Mouse (Mus musculus) embryonic fibroblast, embryonic 13.5 days (primary cell): ENCODE data around the gene Plod2. TPM values are rescaled to one million over a fixed set of nuclear protein-coding genes. Genes with fewer than 3 reads are reported as not detected.
A peak's percentile ranks its signal among the peaks of the same experiment; 100 is the strongest.

Experiments used
- H3K27ac ChIP-seq: 2 replicates; pipeline ENCODE4 v1.5.1; 2012; ENCODE audit warnings: low read length, control low read depth, inconsistent platforms; ENCODE audit not compliant: insufficient read depth
- H3K4me1 ChIP-seq: 2 replicates; pipeline ENCODE4 v1.6.1; 2011; ENCODE audit warnings: low read length; ENCODE audit not compliant: control insufficient read depth, insufficient read depth
- H3K4me3 ChIP-seq: 2 replicates; pipeline ENCODE4 v1.5.1; 2011; ENCODE audit warnings: mild to moderate bottlenecking, control low read depth, low read length; ENCODE audit not compliant: insufficient read depth
- CTCF ChIP-seq: IDR thresholded peaks from 2 replicates; pipeline ENCODE4 v1.5.1; 2011; ENCODE audit warnings: mild to moderate bottlenecking, control low read depth, low read length, moderate library complexity, borderline replicate concordance; ENCODE audit not compliant: insufficient read depth
- POLR2A ChIP-seq: IDR thresholded peaks from 2 replicates; pipeline ENCODE4 v1.6.1; 2011; ENCODE audit warnings: low read depth, mild to moderate bottlenecking, control low read depth, low read length, moderate library complexity
- polyA plus RNA-seq: library from polyadenylated mRNA; stranded (reverse); fragments of >200 nt; gene quantifications from 2 replicates; pipeline ENCODE4 v1.2.4, GENCODE M21; 2011; ENCODE audit warnings: low read depth; ENCODE audit not compliant: missing spikeins, insufficient read length

The Plod2 gene
- 88.6 and 107 TPM in 2 replicates for polyA plus RNA-seq

DNA sequence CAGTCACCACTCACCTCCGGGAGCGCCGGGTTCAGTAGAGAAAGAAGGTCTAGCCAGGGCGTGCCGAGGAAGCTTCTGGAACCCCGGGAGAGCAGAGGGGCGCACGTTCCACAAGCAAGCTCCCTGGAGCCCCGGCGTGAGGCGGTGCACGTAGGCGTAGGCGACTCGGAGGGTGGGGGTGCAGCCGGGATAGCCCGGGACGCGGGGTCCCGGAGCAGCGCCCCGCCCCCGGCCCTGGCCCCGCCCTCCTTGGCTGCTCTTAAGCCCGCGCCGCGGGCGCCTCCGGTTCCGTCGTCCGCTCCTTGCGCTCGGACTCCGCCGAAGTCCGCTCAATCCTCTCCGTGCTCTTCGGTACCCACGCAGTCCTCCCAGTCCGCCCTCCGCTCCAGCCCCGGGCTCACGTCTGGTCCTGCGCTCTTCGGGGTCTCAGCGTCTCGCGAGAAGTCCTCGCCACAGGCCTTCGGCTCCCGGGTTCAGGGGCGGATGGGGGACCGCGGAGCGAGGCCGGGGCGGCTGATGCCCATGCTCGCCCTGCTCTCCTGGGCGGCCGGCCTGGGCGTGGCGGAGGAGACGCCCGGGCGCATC lies at the start of gene Plod2:
Gene Plod2, plus strand, starts transcription at position 247 of the 585 bp plus-strand sequence.
- TF ChIP-seq CTCF, result no peak
- TF ChIP-seq POLR2A, result peak; percentile 92
- Histone ChIP-seq H3K27ac (peak within 1 kb of the TSS; percentile 42), H3K4me3 (peak within 1 kb of the TSS; percentile 67), H3K4me1 (peaks cover 2% of the 10 kb centered on the region)

DNA sequence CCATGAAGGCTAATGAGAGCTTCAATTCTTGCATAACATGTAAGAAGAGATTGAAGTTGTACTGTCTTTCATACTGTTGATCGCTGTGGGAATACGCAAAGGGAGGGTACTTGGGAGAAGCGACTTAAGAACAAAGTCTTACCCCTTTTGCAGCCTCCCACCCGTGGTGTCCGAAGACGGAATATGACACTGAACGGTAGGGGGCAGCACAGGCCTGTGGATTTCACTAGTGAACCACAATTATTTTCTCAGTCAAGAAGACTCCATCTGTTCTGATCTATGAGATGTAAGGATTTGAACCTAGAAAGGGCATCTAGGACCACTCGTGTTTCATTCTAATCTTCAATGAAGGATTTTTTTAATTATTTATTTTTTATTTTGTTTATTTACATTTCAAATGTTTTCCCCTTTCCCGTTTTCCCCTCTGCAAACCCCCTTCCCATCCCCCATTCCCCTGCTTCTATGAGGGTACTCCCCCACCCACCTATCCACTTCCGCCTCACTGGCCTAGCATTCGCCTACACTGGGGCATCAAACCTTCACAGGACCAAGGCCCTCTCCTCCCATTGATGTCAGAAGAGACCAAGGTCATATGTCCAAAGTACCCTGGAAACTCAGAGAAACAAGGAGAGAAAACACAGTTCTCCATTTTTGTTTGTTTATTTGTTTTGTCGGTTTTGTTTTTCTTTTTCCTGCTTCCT lies 42.2 kb upstream of the Plod2 start:
- Histone ChIP-seq H3K4me1 (no peaks in the 10 kb centered on the region), H3K4me3 (no peak overlapping the region), H3K27ac (no peak overlapping the region)
- peak; percentile 50; the same call in 1 of the 2 replicates for TF ChIP-seq CTCF
- no peak for TF ChIP-seq POLR2A

DNA sequence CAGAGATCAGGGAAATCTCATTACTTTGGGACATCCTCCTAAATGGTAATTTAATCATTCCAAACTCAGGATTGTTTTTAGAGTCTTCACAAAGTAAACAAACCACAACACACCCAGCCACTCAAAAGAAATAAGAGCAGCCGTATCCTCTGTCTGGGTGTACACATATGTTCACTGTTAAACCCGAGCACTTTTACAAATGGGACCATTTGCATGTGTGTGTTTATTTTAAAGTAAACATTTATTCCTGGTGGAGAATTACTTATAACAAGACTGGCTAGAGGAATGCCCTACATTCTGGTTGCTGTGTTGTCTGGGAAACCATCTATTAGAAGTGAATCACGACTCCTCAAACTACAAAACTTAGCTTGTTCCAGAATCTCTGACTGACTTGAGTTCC lies 37.8 kb upstream of the Plod2 start:
- TF ChIP-seq POLR2A (no peak), CTCF (no peak)
- Histone ChIP-seq H3K4me3 (no peak overlapping the region), H3K27ac (no peak overlapping the region), H3K4me1 (no peaks in the 10 kb centered on the region)

DNA sequence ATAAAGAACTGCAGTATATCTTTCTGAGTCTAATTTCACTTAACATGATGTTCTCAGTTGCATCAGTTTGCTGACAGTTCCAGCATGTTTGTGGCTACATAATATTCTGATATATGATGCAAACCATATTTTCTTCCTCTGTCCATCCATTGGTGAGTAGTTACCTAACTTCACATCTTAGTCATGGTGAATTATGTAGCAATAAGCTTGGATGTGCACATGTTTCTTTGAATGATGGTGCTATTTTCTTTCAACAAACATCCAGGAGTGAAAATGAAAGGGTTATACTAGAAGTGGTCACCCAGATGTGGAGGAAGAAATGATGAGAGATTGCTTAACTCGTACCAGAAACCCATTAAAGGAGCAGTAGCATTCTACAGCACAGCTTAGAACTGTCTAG lies 37.1 kb upstream of the Plod2 start:
- no peaks in the 10 kb centered on the region for H3K4me1 ChIP-seq
- TF ChIP-seq CTCF, result no peak
- no peak for TF ChIP-seq POLR2A
- no peak overlapping the region for H3K4me3 ChIP-seq
- H3K27ac ChIP-seq, result no peak overlapping the region

DNA sequence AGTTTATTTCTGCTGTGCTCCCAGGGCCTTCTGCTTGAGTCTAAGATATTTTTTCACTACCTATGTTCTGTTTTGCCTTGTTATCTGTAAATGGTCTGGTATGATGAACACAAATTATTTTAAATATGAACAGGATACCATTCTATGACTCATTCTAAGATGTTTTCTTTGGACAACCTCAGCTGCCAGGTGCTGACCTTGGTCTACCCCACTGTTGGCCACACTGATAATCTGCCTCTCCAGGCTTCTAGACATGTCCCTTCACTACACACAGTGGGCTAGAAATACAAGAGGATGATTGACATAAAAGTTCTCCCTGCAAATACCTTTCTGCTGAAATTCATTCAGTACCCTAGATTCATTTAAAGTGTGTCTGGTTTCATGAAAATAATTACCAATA lies 30.3 kb upstream of the Plod2 start:
- Histone ChIP-seq H3K4me3 (no peak overlapping the region), H3K27ac (no peak overlapping the region), H3K4me1 (no peaks in the 10 kb centered on the region; the same call in 1 of the 2 replicates)
- TF ChIP-seq CTCF (no peak), POLR2A (no peak)

DNA sequence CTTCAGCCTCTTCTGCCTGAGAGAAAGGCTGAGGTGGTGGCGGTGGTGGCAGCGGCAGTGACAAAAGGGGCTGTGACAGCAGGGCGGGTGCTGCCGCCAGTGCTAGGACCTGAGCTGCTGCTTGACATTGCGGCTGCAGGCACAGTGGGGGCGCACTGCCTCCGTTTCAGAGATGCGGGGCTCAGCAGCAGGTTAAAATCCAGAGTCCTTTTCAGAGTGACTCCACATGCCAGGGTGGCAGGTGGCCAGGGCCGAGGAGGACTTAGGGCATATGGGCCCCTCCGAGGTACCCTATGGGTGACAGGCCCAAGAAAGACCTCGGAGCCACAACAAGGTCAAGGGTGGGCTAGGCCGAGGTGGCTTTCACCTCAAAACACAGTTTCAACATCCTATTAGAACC lies 25.0 kb upstream of the Plod2 start:
- Histone ChIP-seq H3K4me1 (no peaks in the 10 kb centered on the region), H3K4me3 (no peak overlapping the region), H3K27ac (no peak overlapping the region)
- TF ChIP-seq CTCF (no peak), POLR2A (no peak)

DNA sequence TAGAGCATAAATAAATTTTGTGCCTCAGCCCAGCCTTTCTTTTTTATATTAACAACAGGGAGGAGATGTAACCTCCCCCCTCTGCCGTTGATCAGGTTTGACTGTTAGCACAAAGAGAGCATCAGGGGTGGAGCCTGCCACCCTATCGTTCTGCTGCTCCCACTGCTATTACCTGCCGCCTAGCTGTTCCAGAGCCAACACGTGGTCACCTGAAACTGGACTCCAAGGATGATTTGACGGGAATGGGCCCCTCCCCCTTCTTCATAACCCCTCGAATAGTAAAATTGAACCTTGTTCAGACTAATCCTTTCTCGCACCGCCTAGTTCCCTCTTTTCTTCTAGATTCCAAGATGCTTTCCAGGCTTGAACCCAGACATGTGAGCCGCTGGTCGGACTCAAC lies 21.3 kb upstream of the Plod2 start:
- Histone ChIP-seq H3K4me3 (no peak overlapping the region), H3K4me1 (no peaks in the 10 kb centered on the region), H3K27ac (no peak overlapping the region)
- no peak for TF ChIP-seq CTCF
- TF ChIP-seq POLR2A, result no peak

DNA sequence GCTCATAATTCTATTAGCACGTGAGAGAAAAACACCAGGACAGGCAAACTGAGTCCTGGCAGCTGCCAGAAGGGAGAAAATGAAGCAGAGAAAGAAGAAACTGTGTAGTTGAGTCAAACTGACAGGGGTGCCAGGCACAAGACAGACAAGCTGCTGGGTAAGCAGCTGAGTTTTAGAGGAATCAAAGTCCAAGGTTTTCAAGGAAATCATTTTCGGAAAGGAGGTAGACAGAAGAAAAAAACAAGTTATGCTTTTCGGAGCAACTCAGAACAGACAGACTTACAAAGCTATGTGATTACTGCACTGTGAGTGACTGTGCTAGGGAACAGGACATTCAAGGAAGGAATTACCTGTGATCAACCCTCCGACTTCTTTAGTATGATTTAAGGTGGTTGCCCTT lies 17.5 kb upstream of the Plod2 start:
- no peak for TF ChIP-seq POLR2A
- no peak for TF ChIP-seq CTCF
- Histone ChIP-seq H3K27ac (no peak overlapping the region), H3K4me1 (no peaks in the 10 kb centered on the region), H3K4me3 (no peak overlapping the region)

DNA sequence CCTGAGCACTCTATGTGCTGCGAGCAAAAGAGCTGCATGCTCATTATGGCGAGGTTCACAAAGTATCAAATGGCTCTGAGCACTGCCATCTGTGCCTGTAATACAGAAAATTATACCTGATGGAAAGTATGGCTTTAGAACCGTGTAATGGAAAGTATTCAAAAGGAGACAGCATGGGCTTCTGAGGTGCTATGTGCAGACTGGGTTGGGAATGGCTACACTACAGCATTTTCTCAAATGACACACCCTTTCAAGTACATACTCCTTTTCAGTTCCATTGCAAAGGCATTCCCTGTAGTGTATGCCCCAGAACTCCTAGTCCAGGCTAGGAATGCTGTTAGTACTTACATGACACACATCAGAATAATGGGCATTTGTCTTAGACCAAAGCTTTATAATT lies 12.0 kb upstream of the Plod2 start:
- H3K4me1 ChIP-seq, result no peaks in the 10 kb centered on the region
- H3K4me3 ChIP-seq, result no peak overlapping the region
- H3K27ac ChIP-seq, result no peak overlapping the region
- no peak for TF ChIP-seq POLR2A
- no peak for TF ChIP-seq CTCF

DNA sequence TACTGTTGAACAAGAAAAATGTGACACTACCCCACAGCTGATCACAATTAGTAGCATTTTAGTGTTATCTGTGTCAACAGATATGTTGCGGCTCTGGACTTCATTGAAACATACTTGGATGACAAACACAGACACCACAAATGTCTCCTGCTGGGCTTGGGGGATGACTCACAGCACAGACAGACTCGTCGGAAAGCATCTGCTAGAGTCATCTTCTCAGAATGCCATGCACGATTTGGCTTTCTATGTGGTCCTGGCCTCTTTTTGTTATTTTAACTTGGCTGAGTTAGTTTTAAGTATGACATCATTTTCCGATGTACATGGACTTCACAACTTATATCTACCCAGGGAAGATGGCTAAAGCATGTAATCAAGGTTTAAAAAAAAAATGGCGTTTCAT lies 4.3 kb upstream of the Plod2 start:
- no peak overlapping the region for H3K27ac ChIP-seq
- H3K4me3 ChIP-seq, result no peak overlapping the region
- TF ChIP-seq POLR2A (no peak), CTCF (no peak)
- peaks cover 2% of the 10 kb centered on the region for H3K4me1 ChIP-seq
